Mouse (Mus musculus) ovary, postnatal 14 days (tissue): ENCODE measurements around the gene Tle3.
A peak's percentile ranks its signal among the peaks of the same experiment; 100 is the strongest.

ENCODE experiments used
- DNase-seq: peaks from one replicate; pipeline ENCODE4 v3.0.0; 2022; ENCODE audit warnings: low spot score

Gene Tle3

DNA sequence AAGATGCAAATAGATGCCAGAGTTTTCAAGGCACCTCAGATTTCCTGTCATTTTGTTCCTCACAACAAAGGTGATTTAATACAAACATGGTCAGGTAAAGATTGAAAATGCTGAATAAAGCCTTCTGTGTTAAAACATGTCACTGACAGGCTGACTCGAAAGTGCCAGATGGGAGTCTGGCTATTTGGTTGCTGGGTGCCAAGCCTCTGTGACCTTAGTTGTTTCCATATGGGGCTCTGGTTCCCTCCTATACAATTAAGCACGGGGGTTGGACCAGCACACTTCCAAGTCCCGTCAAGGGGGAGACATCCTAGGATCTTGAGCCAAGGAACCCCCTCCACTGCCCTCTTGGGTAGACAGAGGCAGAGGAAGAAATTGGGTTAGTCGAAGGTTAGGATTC is 13.2 kb upstream of the Tle3 start:
- no peak for DNase-seq

DNA sequence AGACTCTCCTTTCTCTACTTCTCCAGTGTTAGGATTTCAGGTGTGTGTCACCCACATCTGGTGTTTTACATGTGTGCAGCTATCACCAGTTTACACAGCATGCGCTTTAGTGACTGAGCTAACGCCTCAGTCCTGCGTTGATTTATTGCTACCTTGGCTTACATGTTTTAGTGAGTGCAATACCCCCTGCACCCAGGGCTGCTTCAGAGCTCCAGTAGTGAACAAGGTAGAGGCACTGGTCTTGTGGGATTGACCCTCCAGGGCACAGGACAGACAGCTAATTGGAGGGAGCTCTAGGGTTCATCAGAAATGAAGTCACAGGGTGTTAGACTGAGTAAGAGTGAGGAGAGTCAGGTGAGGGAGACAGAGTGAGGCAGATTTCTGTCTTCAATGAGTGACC is 12.4 kb upstream of the Tle3 start:
- no peak for DNase-seq

DNA sequence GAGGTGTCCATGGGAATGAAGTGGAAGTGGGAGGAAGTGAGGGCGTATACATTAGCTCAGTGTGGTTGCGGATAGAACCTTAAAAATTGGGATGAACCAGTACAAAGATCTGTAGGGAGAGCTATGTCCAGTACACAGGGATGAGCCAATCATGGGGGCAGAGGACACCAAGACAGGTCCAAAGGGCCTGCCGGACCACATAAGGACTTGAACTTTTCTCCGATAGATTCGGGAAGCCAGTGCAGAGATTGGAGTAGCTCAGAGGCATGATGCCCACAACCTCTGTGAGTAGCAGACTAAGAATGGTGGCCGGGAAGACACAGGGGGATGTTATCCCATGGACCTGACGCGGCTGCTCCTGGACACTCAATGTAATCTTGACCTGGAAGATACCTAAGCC is 12.0 kb upstream of the Tle3 start:
- no peak for DNase-seq

DNA sequence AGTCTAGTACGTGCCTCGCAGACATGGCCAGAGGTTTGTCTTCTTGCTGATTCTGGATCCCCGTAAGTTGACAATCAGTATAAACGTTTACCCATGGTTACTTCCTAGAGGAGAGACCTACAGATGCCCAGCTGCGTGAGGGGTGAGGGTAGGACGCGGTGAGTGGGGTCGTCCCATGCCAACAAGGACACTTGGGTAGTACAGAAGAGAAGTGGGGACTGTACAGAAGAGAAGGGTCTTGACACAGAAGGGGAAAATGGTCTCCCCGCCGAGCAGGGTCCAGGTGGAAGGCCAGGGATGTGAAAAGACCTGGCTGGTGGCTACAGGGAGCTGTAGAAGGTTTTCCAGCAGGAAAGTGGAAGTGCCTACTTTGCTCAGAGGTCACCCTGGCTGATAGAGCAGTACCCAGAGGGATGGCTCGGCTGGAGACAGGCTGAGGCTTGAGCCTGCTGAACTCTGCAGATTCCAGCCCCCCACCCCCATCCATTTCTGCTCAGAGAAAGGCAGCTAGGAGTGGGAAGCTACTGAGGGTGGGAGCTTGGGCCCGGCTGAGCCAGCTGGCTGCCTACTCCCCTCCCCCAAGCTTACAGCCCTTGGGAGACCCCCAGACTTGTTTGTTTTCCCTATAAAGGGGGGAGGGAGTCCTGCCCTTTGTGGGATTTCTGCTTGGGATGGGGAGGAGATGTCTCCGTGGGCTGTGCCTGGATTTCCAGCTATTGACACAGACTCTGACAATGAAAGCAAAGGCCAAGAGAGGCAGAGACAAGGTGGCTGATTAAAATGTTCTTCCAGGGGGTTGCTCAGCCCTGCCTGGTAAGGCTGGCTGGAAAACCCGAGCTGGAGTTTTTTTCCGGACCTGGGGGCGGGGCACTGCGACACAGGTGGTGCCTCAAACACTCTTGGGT is 11.2 kb upstream of the Tle3 start:
- DNase-seq = peak; percentile 43

DNA sequence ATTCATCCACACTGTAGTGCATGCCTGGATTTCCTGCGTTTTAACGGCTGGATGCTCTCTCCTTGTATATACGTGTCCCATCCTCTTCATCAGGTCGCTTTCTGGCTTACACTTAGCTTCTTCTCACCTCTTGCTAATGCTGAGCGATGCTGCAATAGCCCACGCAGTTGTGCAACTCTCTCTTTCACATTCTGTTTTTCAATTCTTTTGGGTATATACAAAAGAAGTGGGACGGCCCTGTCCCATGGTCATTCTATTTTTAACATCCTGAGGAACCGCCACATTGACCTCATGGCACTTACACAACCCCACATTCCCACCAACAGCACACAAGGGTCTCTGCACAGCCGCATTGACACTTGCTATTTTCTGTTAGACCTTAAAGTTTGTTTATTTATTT is 9.0 kb upstream of the Tle3 start:
- DNase-seq = no peak

DNA sequence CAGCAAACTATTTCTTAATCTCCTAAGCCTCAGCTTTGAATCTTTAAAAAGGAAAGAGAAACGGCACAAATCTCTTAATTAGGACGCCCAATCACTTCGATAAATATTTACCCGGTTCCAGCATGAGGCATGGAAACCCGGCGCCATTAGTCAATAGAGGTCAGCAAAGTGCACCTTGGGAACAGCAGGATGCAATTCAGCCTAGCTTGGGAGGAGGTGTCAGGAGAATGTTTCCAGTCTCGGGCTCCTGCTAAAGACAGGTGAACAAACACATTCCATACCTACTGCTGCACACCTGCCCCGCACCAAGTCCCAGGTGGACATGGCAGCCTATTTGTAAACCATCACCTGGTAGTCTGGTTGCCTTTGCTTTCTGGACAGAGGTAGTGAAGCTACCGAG is 6.1 kb upstream of the Tle3 start:
- DNase-seq = no peak

DNA sequence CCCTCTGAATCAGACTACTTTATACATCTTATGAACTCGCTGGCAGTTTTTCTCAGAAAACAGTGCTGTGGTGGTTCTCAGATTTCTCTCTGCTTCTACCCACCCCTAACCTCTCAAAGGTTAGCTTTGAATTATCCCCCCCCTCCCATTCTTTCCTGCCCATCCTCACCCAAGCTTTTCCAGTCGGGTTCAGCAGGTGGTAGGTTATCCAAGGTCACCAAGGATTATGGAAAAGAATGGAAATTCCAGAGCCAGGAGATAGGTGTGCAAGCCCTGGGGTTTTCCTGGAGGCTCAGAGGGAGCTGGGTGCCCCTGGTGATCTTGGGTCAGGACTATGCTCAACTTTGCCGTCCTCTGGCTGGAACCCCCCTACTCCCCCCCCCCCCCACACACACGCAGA is 5.0 kb upstream of the Tle3 start:
- DNase-seq = no peak

DNA sequence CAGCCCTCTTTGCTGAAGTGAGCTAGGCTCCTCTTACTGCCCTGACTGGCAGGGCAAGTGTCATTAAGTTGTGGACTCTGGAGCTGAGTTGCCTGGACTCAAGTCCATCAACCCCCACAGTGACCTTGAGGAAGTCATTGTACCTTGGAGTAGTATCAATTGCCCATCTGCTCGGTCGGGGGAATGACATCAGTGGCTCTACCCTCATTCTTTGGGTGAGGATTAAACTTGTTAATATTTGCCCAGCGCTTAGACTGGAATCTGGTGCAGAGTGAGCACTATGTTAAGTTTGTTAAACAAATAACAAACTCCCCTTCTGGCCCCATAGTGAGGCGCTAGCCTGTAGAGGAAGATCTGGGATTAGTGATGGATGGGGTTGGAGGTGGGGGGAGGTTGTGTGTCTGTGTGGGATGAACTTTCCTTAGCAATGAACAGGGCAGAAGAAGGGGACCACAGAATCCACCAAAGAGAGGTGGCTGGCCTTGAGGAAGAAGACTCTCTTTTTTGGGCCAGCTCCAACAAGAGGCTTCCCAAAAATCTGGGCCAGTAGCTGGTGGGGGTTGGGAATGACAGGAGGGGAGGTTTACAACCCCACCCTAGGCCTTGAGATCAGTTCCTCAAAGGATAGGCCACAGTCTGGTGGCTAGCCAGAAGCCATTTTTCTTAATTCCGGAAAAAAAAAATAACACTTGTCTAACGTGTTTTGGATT is 4.2 kb upstream of the Tle3 start:
- no peak for DNase-seq

DNA sequence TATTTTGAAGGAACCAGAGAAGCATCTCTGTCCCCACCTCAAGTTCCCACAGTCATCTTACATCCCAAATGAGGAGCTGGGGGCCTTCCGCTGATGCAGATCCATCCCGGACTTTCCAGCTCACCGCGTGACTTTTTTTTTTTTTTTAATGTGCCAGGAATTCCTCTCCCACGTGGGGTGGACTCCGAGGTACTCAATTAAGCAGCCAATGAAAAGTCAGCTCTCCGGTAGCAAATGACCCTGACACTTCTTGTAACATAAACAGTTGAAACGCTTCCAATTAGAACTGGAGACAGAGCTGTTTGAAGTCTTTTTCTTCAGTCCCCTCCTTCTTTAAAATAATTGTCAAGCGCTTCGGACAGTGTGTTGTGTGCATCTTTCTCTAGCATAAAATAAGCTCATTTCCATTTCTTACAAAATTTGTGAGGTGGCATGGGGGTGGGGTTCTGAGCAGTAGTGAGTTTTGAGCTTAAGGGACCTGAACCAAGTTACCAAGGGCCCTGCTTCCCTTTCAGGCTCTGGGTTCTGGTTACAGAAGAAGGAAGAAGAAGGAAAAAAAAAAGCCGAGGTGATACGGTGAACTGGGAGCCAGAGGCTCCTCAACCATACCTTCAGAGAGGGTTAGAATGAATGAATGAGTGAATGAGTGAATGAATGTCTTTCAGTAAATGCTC is 3.5 kb upstream of the Tle3 start:
- peak; percentile 68 for DNase-seq

DNA sequence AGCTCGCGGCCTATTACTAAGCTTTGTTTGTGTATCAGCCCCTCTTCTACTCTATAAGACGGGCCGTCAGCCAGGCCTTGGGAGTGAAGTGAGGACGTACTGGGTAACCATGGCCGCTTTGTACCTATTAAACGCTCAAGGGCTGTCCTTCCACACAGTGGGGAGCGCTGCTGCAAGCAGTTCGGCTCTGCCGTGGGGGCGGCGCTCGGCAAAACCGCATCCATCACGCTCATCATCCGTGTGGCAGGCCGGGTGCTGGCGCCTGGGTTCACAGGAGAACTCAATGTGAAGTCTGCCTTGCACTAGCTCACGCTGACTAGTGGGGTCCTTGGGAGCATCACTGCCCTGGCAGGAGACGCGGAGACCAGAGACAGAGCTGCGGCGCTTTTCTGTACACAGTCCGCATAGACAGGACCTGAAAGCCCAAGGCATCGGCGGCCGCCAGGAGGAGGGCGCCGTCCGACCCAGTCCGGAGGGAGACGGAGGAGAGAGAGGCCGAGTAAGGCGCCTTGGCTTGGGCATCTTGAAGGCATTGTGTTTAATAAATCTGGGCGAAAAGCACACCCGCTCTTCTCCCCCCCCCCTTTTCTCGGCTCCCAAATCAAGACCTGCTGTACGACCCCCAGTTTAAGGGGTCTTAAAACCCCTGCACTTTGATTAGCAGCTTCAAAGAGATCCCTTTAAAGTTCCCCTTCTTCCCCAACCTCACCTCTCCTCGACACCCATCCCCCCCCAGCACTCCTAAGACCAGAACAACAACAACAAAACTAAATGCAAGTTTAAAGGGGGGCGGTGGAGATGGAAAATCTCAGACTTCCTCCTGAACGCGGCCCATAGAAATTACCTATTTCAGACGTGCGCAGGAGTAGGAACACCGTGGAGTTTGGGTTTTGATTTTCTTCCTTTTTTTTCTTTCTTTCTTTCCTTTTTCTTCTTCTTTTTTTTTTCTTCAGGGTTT is 2.6 kb upstream of the Tle3 start:
- peak; percentile 40 for DNase-seq

DNA sequence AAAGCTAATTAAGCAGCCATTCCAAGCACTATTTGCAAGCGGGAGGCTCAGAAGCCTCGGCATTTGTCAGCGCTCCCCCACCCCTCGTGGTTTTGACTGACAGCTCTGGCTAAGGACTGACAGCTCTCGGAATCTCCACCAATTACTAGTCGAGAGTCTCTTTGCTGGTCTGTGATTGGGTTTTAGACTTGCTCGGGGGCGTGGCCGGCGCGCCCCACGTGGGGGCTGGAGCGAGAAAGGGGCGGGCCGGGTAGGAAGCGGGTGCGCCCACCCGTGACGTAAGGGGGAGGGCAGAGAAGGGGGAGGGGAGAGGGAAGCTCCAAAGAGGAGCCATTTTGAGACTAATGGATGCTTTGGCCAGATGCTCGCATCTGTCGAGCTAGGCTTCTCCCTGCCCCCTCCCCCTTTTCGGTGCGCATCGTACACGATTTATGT is 1.7 kb upstream of the Tle3 start:
- DNase-seq = peak; percentile 99

DNA sequence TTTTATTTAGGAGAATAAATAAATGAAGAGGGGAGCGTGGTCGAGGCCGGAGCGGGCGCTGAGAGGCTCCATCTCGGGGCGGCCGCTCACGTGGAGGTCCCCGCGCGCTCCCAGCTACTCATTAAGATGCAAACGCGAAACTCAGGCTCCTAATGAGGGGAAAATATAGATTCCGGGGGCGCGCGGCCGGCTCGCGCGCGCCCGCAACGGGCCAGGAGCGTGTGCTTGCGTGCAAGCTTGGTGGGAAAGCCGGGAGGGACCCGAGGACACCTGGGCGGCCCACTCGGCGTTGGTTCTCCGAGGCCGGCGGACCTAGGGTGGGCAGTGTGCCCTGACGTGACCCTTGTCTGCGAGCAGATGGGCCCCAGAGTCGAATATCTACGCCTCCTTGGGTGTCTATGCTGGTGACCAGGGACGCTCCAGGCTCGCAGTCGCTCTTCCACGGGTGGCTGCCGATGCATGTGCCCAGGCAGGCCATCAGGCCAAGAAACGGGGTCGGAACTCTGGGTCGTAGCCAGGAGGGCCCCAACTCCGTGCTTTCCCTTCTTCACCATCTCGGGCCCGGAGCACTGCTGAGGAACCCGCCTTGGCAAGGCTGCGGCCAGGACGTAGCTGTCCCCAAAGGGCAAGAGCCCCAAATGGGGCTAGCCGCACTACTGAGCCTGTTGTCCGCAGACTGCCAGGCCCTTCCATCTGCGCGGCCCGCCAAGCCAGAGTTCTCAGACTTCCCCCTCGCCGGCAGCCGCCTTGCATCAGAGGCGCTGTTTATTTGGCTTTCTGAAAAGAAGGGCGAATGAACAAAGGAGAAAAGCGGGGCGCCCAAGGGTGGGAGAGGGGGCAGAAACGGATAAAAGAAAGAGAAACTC is 1.0 kb upstream of the Tle3 start:
- peak; percentile 52 for DNase-seq

DNA sequence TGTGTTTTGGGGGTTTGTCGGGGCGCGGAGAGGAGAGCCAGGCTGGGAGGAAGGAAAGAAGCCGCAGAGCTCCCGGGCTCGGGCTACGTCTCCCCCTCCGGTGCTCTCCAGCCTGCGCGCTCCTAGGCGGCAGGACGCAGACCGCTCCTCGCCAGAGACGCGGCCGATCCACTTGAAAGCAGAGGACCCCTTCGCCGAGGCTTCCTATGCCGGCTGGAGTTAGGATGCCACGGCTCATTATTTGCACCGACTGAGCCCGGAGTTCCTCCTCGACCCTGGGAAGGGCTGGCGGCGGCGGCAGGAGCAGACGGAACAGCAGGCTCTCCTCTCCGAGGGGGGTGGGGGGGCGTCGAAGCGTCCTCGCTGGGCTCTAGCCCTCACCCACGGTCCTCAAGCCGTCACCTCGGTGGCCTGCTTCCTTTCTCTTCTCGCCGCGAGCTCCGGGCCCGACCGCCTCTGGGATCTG is 377 bp downstream of the Tle3 start:
- DNase-seq = no peak

DNA sequence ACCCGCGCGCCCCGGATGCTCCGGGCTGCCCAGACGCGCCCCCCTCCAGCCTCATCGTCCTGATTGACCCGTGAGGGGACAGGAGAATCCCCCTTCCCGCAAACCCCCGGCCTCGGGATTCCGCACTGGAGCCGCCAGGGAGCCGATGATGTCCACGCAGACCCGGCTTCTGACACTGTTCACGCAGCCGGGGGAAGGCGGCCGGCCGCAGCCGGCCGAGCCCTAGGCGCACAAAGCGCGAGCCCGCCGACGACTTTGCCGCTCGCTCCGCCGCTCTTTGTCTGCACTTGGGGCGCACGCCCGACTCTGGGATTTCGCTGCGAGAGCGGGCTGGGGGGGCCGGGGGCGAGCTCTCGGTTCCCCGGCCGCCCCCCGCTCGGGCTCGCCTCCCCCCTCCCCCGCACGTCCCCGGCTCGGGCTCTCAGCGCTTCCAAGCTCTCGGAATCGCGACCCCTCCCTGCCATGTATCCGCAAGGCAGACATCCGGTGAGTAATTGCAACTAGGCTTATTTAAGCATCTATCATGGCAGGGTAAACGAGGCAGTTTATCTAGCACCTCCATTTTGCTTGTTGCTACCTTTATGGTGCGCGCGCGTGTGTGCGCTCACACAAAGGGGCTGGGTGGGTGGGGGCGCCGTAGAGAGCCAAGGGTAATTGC is 939 bp downstream of the Tle3 start:
- DNase-seq = peak; percentile 34

DNA sequence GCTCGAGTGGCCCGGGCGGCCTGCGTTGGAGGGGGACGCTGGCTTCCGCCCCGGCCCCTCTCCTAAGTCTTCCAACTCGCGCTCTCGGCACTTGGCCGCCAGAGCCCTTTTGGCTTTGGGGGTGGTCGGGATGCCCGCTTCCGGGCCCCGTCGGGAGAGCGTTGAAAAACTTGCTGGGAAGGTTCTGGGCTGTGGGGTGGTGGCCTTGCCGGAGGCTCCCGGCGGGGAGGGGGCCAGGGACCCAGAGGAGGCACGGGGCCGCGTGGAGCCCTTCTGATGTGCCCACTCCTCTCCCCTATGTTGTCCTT is 1.4 kb downstream of the Tle3 start:
- DNase-seq = no peak

DNA sequence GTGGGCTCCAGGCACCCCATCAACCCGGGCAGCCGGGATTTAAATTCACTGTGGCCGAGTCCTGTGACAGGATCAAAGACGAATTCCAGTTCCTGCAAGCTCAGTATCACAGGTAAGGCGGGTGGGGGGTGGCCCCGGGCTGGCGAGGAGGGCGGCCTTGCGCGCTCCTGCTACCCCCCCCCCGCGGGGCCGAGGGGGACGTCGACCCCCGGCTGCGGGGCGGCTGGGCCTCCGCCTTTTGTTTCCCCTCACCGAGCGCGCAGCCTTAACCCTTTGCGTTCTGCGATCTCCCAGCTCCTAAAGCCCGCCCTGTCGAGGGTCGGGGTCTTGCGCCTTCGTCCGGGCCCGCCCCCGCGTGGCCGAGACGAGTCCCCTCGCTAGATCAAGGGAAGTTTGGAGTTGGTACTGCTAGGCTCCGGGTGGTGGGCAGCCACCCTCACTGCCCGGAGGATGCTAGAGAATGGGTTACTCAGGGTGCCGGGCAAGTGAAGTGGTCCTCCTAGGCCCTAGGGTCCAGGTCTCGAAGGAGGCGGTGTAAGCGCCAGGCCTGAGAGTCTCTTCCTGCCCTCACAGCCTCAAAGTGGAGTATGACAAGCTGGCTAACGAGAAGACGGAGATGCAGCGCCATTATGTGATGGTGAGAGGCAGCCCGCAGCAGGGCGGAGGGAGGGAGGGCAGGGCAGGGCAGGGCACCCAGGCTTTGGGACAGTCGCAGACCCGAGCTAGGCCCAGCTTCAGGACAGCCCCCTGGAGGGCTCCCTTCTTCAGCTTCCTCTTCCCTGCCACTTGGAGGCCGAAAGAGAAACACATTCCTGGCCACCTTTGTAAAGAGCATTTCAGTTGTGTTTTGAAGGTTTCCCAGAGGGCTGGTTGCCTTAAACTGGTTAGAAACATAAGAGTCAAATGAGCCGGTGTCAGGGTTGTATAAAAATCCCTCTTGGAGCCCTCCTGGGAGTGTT is 2.1 kb downstream of the Tle3 start:
- DNase-seq = no peak

DNA sequence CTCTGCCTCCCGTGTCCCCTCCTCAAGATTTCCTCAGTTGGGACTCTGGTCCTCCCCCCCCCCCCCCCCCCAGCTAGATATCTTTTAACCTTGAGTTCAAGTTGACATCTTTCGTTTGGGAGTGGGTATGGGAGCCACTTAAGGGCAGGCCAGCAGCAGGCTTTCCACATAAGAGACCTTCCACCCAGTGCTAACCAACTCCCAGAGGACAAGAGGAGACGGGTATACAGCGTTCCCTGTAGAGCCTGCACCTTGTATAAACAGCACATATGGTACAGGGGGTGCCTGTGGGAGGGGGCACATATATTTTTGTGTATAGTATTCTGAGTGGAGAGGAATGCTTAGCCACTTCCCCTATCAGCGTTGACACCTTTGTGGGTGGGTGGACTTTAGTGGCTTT is 2.8 kb downstream of the Tle3 start:
- no peak for DNase-seq

DNA sequence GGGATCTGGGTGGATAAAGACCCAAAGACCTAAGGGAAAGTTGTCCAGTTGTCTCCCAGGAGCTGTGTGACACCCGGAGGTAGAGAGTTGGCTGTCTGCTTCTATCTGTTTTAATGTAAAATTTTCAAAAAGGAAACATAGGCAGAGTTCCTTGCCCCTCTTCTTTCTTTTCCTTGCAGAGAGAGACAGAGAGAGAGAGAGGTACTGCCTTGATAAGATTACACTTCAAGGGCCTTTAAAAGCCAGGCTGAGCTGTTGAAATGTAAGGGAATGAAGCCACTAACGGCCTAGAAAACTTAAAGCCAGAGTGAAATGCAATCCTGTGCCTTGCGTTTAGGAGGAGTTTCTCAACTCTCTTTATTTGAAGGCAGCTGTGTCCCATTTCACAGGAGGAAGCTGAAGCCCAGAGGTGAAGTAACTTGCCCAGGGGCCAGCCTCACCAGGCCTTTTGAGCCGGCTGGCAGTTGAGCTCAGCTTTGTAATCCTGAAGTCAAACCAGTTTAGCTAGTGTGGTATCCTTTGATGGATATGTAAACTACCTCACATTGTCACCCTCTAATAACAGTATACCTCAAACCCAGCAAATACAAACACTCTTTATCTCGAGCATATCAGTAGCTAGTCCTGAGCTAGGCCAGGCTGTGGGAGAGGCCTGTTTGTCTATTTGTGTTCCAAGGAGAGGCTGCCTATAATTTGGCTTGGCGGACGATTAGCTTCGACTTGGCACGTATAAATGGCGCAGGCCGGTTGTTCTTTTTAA is 3.8 kb downstream of the Tle3 start:
- no peak for DNase-seq
